Mouse (Mus musculus) lung, postnatal 0 days (tissue): ENCODE measurements around the gene Rpl19. TPM values are rescaled to one million over a fixed set of nuclear protein-coding genes. Genes with fewer than 3 reads are reported as not detected.

Experiments
- ATAC-seq: fragments of 200-750 bp; cut with Nextera tagmentation; 2 replicates; pipeline ENCODE4 v1.8.0; 2017; ENCODE audit warnings: moderate library complexity
- DNase-seq: peaks from one replicate; pipeline ENCODE4 v3.0.0-alpha.2; 2016; ENCODE audit warnings: low spot score
- H3K27ac ChIP-seq: fragments of 300-500 bp; sonication (generic); 2 replicates; pipeline ENCODE4 v1.5.1; 2014; ENCODE audit warnings: antibody characterized with exemption, mild to moderate bottlenecking, low read length, mixed read lengths
- H3K27me3 ChIP-seq: fragments of 300-500 bp; sonication (generic); replicated peaks from 2 replicates; pipeline ENCODE4 v1.6.1; 2014; ENCODE audit warnings: low read length, mixed read lengths; ENCODE audit not compliant: insufficient read depth
- H3K36me3 ChIP-seq: fragments of 300-500 bp; sonication (generic); 2 replicates; pipeline ENCODE4 v1.6.1; 2014; ENCODE audit warnings: low read length, mixed read lengths; ENCODE audit not compliant: insufficient read depth
- H3K4me1 ChIP-seq: fragments of 300-500 bp; sonication (generic); 2 replicates; pipeline ENCODE4 v1.6.1; 2014; ENCODE audit warnings: antibody characterized with exemption, low read depth, low read length, mixed read lengths; ENCODE audit not compliant: insufficient read depth
- H3K4me2 ChIP-seq: fragments of 300-500 bp; sonication (generic); replicated peaks from 2 replicates; pipeline ENCODE4 v1.6.1; 2014; ENCODE audit warnings: low read depth, mild to moderate bottlenecking, low read length, moderate library complexity, mixed read lengths
- H3K4me3 ChIP-seq: fragments of 300-500 bp; sonication (generic); 2 replicates; pipeline ENCODE4 v1.5.1; 2014; ENCODE audit warnings: low read depth, low read length
- H3K9ac ChIP-seq: fragments of 300-500 bp; sonication (generic); replicated peaks from 2 replicates; pipeline ENCODE4 v1.6.1; 2014; ENCODE audit warnings: low read depth, mild to moderate bottlenecking
- H3K9me3 ChIP-seq: fragments of 300-500 bp; sonication (generic); 2 replicates; pipeline ENCODE4 v1.6.1; 2016; ENCODE audit warnings: low read length, mixed read lengths
- CTCF ChIP-seq: IDR thresholded peaks from 2 replicates; pipeline ENCODE4 v1.5.1; 2016; ENCODE audit warnings: antibody characterized with exemption, mild to moderate bottlenecking
- EP300 ChIP-seq: IDR thresholded peaks from 2 replicates; pipeline ENCODE4 v1.6.1; 2016; ENCODE audit warnings: antibody characterized with exemption, mild to moderate bottlenecking, control low read depth
- WGBS: fragments of 180-500 bp; shearing (Covaris S2); extraction: QIAGEN DNeasy Blood & Tissue Kit; methylation state at CpG from one replicate; pipeline ENCODE4 v1.1.7; 2014; 5-methylcytosine and 5-hydroxymethylcytosine counted together
- polyA plus RNA-seq: library from polyadenylated mRNA; unstranded; fragments of >200 nt; fragmentation: Nextera tagmentation; extraction: Ambion mirVana; gene quantifications from 2 replicates; pipeline ENCODE4 v1.2.1, GENCODE M21; 2015

The Rpl19 gene
- polyA plus RNA-seq, 1 experiment from 2014 or later = 817 TPM

DNA sequence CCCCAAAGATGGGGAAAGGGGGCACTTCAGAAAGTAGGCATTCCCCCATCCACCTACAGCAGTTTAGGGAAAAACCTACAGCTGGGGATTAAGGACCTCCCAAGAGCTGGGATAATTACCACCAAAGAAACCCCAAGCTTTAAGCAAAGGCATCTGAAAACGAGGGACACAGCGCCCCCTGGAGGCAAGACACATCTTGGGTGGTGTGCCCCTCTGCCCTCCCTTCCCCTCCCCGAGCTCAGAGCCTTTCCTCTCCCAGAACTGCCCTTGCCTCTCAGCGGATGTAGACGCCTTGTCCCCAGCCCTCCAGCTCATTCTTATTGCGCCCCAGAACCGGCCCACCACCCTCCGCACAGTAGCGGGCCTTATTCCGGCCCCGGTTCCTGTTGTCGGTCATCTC, 23.9 kb upstream of the Rpl19 start:
- H3K27ac ChIP-seq = no peak overlapping the region
- no peak for TF ChIP-seq EP300
- TF ChIP-seq CTCF = peak; percentile 84
- peak overlapping the region; percentile 55 for H3K4me2 ChIP-seq
- no peaks in the 10 kb centered on the region for H3K9me3 ChIP-seq
- no peaks in the 10 kb centered on the region for H3K4me1 ChIP-seq
- 24% methylated on average over 11 of the region's 12 CpGs for whole genome bisulfite sequencing
- no peaks in the 10 kb centered on the region for H3K36me3 ChIP-seq
- ATAC-seq (peak; percentile 47), DNase-seq (peak; percentile 84)
- no peak overlapping the region for H3K9ac ChIP-seq
- no peak overlapping the region; the same call in 1 of the 2 replicates for H3K4me3 ChIP-seq
- no peaks in the 10 kb centered on the region for H3K27me3 ChIP-seq

DNA sequence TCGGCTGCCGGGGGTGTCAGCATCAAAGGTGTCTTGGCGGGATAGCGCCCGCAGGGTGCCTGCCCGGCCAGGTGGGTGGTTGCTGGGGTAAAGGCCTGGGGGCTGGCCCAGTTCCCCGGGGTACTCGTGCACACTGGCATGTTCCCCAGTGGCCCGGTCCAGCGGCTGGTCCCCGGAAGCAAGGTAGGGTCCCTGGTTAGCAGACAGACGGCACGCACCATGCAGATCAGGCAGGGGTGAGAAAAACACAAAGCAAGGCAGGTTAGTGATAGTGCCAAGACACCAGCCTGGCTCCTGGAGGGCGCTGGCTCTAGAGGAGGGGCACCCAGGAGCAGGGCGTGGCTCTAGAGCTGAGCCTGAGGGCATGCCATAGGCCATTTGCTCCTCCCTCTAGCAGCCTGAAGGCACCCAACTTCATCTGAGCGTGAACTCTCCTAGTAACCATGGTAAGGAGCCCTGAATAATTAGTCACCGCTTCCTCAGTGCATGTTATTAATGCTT, 23.3 kb upstream of the Rpl19 start:
- no peak overlapping the region for H3K27ac ChIP-seq
- TF ChIP-seq EP300 = no peak
- no peak for TF ChIP-seq CTCF
- peak overlapping the region; percentile 55 for H3K4me2 ChIP-seq
- H3K9ac ChIP-seq = no peak overlapping the region
- ATAC-seq = peak; percentile 57
- H3K4me1 ChIP-seq = no peaks in the 10 kb centered on the region
- H3K36me3 ChIP-seq = no peaks in the 10 kb centered on the region
- DNase-seq = peak; percentile 57
- no peaks in the 10 kb centered on the region for H3K9me3 ChIP-seq
- 51% methylated on average over 17 of the region's 17 CpGs for WGBS
- H3K27me3 ChIP-seq = no peaks in the 10 kb centered on the region
- H3K4me3 ChIP-seq = no peak overlapping the region; the same call in 1 of the 2 replicates

DNA sequence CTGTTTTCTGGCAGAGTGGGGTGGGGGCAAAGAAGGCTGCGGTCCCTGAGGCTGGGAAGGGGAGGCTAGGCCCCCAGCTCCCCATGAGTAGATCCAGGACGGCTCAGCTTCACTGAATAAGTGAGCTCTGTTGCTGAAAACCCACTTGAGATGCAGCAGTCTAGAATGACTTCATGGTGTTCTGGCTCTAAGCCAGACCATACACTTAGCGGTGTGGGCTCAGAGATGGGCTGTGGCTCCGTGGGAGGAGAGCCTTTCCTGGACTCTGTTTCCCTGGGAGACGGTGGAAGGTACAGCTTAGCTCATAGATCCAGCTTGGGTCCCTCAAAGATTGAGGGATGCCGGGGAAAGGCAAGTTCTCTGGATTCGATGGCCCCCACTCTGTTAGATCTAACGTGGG, 22.3 kb upstream of the Rpl19 start:
- TF ChIP-seq EP300 (no peak), CTCF (no peak)
- H3K9me3 ChIP-seq = no peaks in the 10 kb centered on the region
- 54% methylated on average over 8 of the region's 8 CpGs for WGBS
- peak; percentile 53 for DNase-seq
- H3K4me2 ChIP-seq = no peak overlapping the region
- no peaks in the 10 kb centered on the region for H3K4me1 ChIP-seq
- H3K4me3 ChIP-seq = no peak overlapping the region
- H3K27ac ChIP-seq = no peak overlapping the region
- ATAC-seq = 0 out of 2 replicates have a peak, but pooled peaks have one; percentile 11
- H3K36me3 ChIP-seq = no peaks in the 10 kb centered on the region
- no peaks in the 10 kb centered on the region for H3K27me3 ChIP-seq
- no peak overlapping the region for H3K9ac ChIP-seq

DNA sequence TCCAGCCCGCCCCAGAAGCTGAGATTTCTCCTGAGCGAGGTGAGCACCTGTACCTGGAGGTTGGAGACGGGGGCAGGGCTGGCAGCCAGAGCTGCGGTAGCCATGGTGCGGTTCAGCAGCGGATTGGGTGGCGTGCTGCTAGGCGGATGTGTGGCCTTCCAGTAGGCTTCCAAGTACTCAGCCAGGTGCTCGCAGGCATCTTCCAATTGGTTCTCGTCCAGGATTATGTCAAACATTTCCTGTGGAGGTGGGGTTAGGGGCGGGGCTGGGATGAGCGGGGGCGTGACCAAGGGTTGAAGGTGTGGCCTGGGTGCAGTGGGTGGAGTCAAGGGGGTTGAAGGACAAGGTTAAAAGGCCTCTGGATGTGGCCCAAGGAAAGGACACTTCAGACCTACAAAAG, 21.4 kb upstream of the Rpl19 start:
- no peak overlapping the region for H3K27ac ChIP-seq
- TF ChIP-seq EP300 = no peak
- no peak for TF ChIP-seq CTCF
- no peaks in the 10 kb centered on the region for H3K9me3 ChIP-seq
- no peak overlapping the region for H3K4me3 ChIP-seq
- no peaks in the 10 kb centered on the region for H3K27me3 ChIP-seq
- peak; percentile 60 for ATAC-seq
- H3K36me3 ChIP-seq = no peaks in the 10 kb centered on the region
- DNase-seq = peak; percentile 67
- H3K4me2 ChIP-seq = no peak overlapping the region
- no peak overlapping the region for H3K9ac ChIP-seq
- no peaks in the 10 kb centered on the region for H3K4me1 ChIP-seq
- WGBS = 52% methylated on average over 13 of the region's 13 CpGs

DNA sequence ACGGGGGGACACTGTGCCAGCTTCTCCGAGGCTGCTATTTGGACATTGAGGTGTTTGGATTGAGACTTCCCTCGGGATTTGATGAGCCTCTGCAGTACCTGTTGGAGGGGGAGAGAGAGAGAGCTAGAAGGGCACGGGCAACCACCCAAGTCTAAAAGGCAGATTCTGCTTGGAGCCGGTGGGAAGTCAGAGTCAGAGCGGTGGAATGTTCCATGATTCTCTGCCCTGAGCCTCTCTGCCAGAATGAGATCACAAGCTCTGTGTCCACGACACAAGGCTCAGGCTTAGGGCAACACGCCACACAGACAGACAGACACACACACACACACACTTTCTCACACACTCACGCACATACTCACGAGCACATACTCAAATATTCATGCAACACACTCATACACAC, 20.8 kb upstream of the Rpl19 start:
- Histone ChIP-seq H3K27ac (no peak overlapping the region), H3K9ac (no peak overlapping the region), H3K9me3 (no peaks in the 10 kb centered on the region), H3K4me1 (no peaks in the 10 kb centered on the region), H3K36me3 (no peaks in the 10 kb centered on the region), H3K4me2 (no peak overlapping the region), H3K4me3 (no peak overlapping the region), H3K27me3 (no peaks in the 10 kb centered on the region)
- peak; percentile 22 for DNase-seq
- ATAC-seq = peak; percentile 11; the same call in 1 of the 2 replicates
- TF ChIP-seq CTCF = no peak
- TF ChIP-seq EP300 = no peak
- WGBS = 82% methylated on average over 10 of the region's 10 CpGs

DNA sequence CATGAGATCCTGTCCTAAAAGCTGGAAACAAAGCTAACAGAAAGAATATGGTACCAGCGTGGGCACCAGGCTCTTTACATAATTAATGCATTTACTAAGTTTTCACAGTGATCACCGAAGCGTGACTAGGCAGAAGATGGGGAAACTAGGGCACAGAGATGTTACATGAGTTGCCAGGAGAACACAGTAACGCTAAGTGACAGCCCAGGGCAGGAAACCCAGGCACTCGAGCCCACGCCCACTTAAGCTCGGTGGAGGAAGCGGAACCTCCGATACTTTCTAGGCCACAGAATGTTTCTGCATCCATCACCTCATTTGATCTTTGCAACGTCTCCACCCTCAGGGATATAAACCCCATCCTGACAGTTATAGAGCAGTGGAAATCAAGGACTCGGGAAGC, 18.4 kb upstream of the Rpl19 start:
- no peaks in the 10 kb centered on the region for H3K36me3 ChIP-seq
- no peak for ATAC-seq
- H3K4me1 ChIP-seq = no peaks in the 10 kb centered on the region
- DNase-seq = no peak
- H3K9me3 ChIP-seq = no peaks in the 10 kb centered on the region
- H3K9ac ChIP-seq = no peak overlapping the region
- H3K4me3 ChIP-seq = no peak overlapping the region
- no peak for TF ChIP-seq CTCF
- TF ChIP-seq EP300 = no peak
- 72% methylated on average over 11 of the region's 11 CpGs for WGBS
- no peak overlapping the region for H3K4me2 ChIP-seq
- no peaks in the 10 kb centered on the region for H3K27me3 ChIP-seq
- no peak overlapping the region for H3K27ac ChIP-seq

DNA sequence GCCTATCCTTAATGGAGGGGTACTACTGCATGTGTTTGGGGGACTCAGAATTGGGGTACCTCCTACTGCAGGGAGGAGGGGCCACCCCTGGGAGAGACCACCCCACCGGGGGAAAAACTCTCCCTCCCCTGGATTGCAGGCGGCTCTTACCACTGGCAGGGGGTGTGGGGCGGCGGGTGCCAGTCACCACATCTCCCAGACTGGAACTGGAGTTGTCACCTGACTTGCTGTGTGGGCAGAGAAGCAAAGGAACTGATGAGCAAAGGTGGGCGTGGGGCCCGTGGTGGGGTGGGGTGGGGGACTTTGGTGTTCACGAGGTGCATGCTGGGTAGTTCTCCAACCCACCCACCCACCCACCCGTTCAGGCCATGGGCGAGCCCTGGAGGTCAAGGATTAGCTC, 14.8 kb upstream of the Rpl19 start:
- no peak for DNase-seq
- H3K9ac ChIP-seq = no peak overlapping the region
- TF ChIP-seq CTCF (no peak), EP300 (no peak)

More for the DNA sequence above, 14.8 kb upstream of the Rpl19 start:
- Histone ChIP-seq H3K4me2 (no peak overlapping the region), H3K36me3 (no peaks in the 10 kb centered on the region), H3K27me3 (no peaks in the 10 kb centered on the region), H3K4me1 (no peaks in the 10 kb centered on the region), H3K27ac (no peak overlapping the region), H3K9me3 (no peaks in the 10 kb centered on the region), H3K4me3 (no peak overlapping the region)
- ATAC-seq = no peak
- WGBS = 57% methylated on average over 6 of the region's 9 CpGs
